Mouse (Mus musculus) brain, embryonic 14.5 days (tissue): ENCODE results near the gene Olfr789.

Source experiments
- CTCF ChIP-seq: fragments of 200-500 bp; IDR thresholded peaks from 2 replicates; pipeline ENCODE4 v1.5.1; 2012; ENCODE audit warnings: inconsistent platforms, mild to moderate bottlenecking, moderate library complexity, borderline replicate concordance; ENCODE audit not compliant: insufficient read depth, insufficient read length; ENCODE audit errors: extremely low read depth
- POLR2A ChIP-seq: fragments of 200-500 bp; IDR thresholded peaks from 2 replicates; pipeline ENCODE4 v1.6.1; 2012; ENCODE audit warnings: mild to moderate bottlenecking, inconsistent platforms, borderline replicate concordance; ENCODE audit not compliant: poor library complexity, insufficient read depth, insufficient read length, severe bottlenecking; ENCODE audit errors: extremely low read depth

GRCm38 (mm10) chr10:129498192-129498591 is 13.6 kb downstream of the Olfr789 start, which contains the start of gene Olfr790:
- TF ChIP-seq POLR2A = no peak
- no peak for TF ChIP-seq CTCF
